19 mouse cellular contexts compared by ENCODE assay signal in genomic region chr8:92741836-92742235, GRCm38 (mm10).
DNase-seq lines count a peak whose midpoint lies in the region; ATAC-seq and TF ChIP-seq lines count a peak whose summit lies in the region.
"Had no signal": no experiment of that assay in that cellular context is flagged by ENCODE, and none has a peak within 500 bp of the region (broad histone marks: within the 10 kb centered on the region; RNA-seq: fewer than 3 reads in every experiment).

No protein-coding gene starts in this region.

- H3K9ac ChIP-seq in forebrain, embryonic 12.5 days = no peak overlapping the region
- H3K9ac ChIP-seq in midbrain, embryonic 12.5 days (replicated peaks) = no peak overlapping the region
- no peak overlapping the region for H3K9ac ChIP-seq in midbrain, postnatal 0 days (replicated peaks; ENCODE audit: low read length, poor library complexity, severe bottlenecking)
- H3K9ac ChIP-seq: embryonic facial prominence, embryonic 15.5 days; heart, embryonic 15.5 days; hindbrain, embryonic 13.5 days; intestine, embryonic 15.5 days had no signal

- peaks cover 65% of the 10 kb centered on the region for H3K27me3 ChIP-seq in forebrain, embryonic 10.5 days (ENCODE audit: poor library complexity, severe bottlenecking)
- peaks cover 44% of the 10 kb centered on the region for H3K27me3 ChIP-seq in forebrain, embryonic 12.5 days
- H3K27me3 ChIP-seq in heart, embryonic 10.5 days (ENCODE audit: insufficient read depth, poor library complexity, severe bottlenecking) = peaks cover 29% of the 10 kb centered on the region
- H3K27me3 ChIP-seq in midbrain, embryonic 12.5 days = peaks cover 36% of the 10 kb centered on the region
- peaks cover 5% of the 10 kb centered on the region; the same call in 1 of the 2 replicates for H3K27me3 ChIP-seq in midbrain, postnatal 0 days (ENCODE audit: insufficient read depth, low read length)
- H3K27me3 ChIP-seq: embryonic facial prominence, embryonic 15.5 days; heart, embryonic 15.5 days; intestine, embryonic 15.5 days had no signal

- H3K4me3 ChIP-seq in forebrain, embryonic 10.5 days = no peak overlapping the region
- no peak overlapping the region for H3K4me3 ChIP-seq in forebrain, embryonic 12.5 days (replicated peaks)
- H3K4me3 ChIP-seq in heart, embryonic 10.5 days = no peak overlapping the region
- H3K4me3 ChIP-seq in midbrain, embryonic 12.5 days = no peak overlapping the region
- no peak overlapping the region for H3K4me3 ChIP-seq in midbrain, postnatal 0 days (ENCODE audit: low read depth, low read length)
- H3K4me3 ChIP-seq: embryonic facial prominence, embryonic 15.5 days; erythroblast, embryonic 14.5 days; heart, embryonic 15.5 days; hindbrain, embryonic 13.5 days; intestine, embryonic 15.5 days had no signal

- no peaks in the 10 kb centered on the region for H3K9me3 ChIP-seq in forebrain, embryonic 10.5 days
- no peaks in the 10 kb centered on the region for H3K9me3 ChIP-seq in forebrain, embryonic 12.5 days
- no peaks in the 10 kb centered on the region for H3K9me3 ChIP-seq in heart, embryonic 10.5 days
- H3K9me3 ChIP-seq in midbrain, embryonic 12.5 days = no peaks in the 10 kb centered on the region
- H3K9me3 ChIP-seq in midbrain, postnatal 0 days (ENCODE audit: low read length) = no peaks in the 10 kb centered on the region
- H3K9me3 ChIP-seq: embryonic facial prominence, embryonic 15.5 days; heart, embryonic 15.5 days; hindbrain, embryonic 13.5 days; intestine, embryonic 15.5 days had no signal

- H3K27ac ChIP-seq in forebrain, embryonic 10.5 days = peak overlapping the region; percentile 56; the same call in 1 of the 2 replicates
- H3K27ac ChIP-seq in forebrain, embryonic 12.5 days = no peak overlapping the region
- no peak overlapping the region for H3K27ac ChIP-seq in heart, embryonic 10.5 days
- H3K27ac ChIP-seq in midbrain, embryonic 12.5 days (replicated peaks) = peak overlapping the region; percentile 66; the same call in 1 of the 2 replicates
- no peak overlapping the region for H3K27ac ChIP-seq in midbrain, postnatal 0 days (ENCODE audit: low read depth, low read length)
- H3K27ac ChIP-seq: embryonic facial prominence, embryonic 15.5 days; heart, embryonic 15.5 days; hindbrain, embryonic 13.5 days; intestine, embryonic 15.5 days had no signal

- no peak overlapping the region for H3K4me2 ChIP-seq in forebrain, embryonic 12.5 days
- no peak overlapping the region for H3K4me2 ChIP-seq in midbrain, embryonic 12.5 days (replicated peaks)
- no peak overlapping the region for H3K4me2 ChIP-seq in midbrain, postnatal 0 days (ENCODE audit: low read depth, low read length, poor library complexity, severe bottlenecking)
- H3K4me2 ChIP-seq: embryonic facial prominence, embryonic 15.5 days; heart, embryonic 15.5 days; hindbrain, embryonic 13.5 days; intestine, embryonic 15.5 days had no signal

- no peak for DNase-seq in forebrain, embryonic 10.5 days (ENCODE audit: extremely low spot score, low spot score)
- DNase-seq in heart, postnatal 14 days = peak; percentile 28 to 36
- no peak for DNase-seq in heart, embryonic 10.5 days (ENCODE audit: low spot score)
- no peak for DNase-seq in midbrain, postnatal 0 days (ENCODE audit: low spot score)
- DNase-seq: adrenal gland, adult 2 months; adrenal gland, postnatal 25 days; cerebellum, adult 8-10 months; embryo, embryonic 11 days; gastrocnemius, postnatal 10 days; heart, postnatal 4 days; kidney, adult 18-20 months had no signal

- intact Hi-C loops in heart, postnatal 14 days (cut with DNase I) = no loop called here

- 86% methylated on average over 3 of the region's 3 CpGs for WGBS in forebrain, embryonic 10.5 days
- WGBS in forebrain, embryonic 12.5 days = 92% methylated on average over 3 of the region's 3 CpGs
- 80% methylated on average over 3 of the region's 3 CpGs for WGBS in heart, embryonic 10.5 days
- whole genome bisulfite sequencing in midbrain, embryonic 12.5 days = 88% methylated on average over 3 of the region's 3 CpGs
- WGBS in midbrain, postnatal 0 days = 86% methylated on average over 3 of the region's 3 CpGs

- peaks cover 60% of the 10 kb centered on the region for H3K4me1 ChIP-seq in forebrain, embryonic 10.5 days
- peaks cover 44% of the 10 kb centered on the region for H3K4me1 ChIP-seq in forebrain, embryonic 12.5 days
- peaks cover 15% of the 10 kb centered on the region; the same call in 1 of the 2 replicates for H3K4me1 ChIP-seq in heart, embryonic 10.5 days
- peaks cover 42% of the 10 kb centered on the region for H3K4me1 ChIP-seq in midbrain, embryonic 12.5 days
- peaks cover 7% of the 10 kb centered on the region; the same call in 1 of the 2 replicates for H3K4me1 ChIP-seq in midbrain, postnatal 0 days (ENCODE audit: insufficient read depth, low read length)
- H3K4me1 ChIP-seq: embryonic facial prominence, embryonic 15.5 days; intestine, embryonic 15.5 days had no signal

- no peaks in the 10 kb centered on the region for H3K36me3 ChIP-seq in forebrain, embryonic 10.5 days (replicated peaks)
- H3K36me3 ChIP-seq in forebrain, embryonic 12.5 days (replicated peaks) = no peaks in the 10 kb centered on the region
- no peaks in the 10 kb centered on the region for H3K36me3 ChIP-seq in heart, embryonic 10.5 days
- H3K36me3 ChIP-seq in midbrain, embryonic 12.5 days = no peaks in the 10 kb centered on the region
- H3K36me3 ChIP-seq in midbrain, postnatal 0 days (ENCODE audit: insufficient read depth, low read length) = no peaks in the 10 kb centered on the region
- H3K36me3 ChIP-seq: embryonic facial prominence, embryonic 15.5 days; heart, embryonic 15.5 days; hindbrain, embryonic 13.5 days; intestine, embryonic 15.5 days had no signal

- no peak for TF ChIP-seq CTCF in midbrain, postnatal 0 days (IDR thresholded peaks at IDR 0.05)

- ATAC-seq in forebrain, embryonic 12.5 days (ENCODE audit: low FRiP score) = no peak
- no peak for ATAC-seq in midbrain, embryonic 12.5 days (ENCODE audit: low FRiP score, low read depth)
- ATAC-seq in midbrain, postnatal 0 days (ENCODE audit: low FRiP score) = no peak
- ATAC-seq: forebrain, embryonic 16.5 days; intestine, embryonic 15.5 days had no signal

Comparison
In these comparisons a context has a peak if more than half of its experiments do, and no peak if none do; other contexts are left out.
1. DNase-seq: peak in heart, postnatal 14 days (2 of 2); none in forebrain, embryonic 10.5 days (single experiment), heart, embryonic 10.5 days (single experiment) and midbrain, postnatal 0 days (single experiment).
2. H3K27ac ChIP-seq: peak in forebrain, embryonic 10.5 days (single experiment) and midbrain, embryonic 12.5 days (single experiment); none in forebrain, embryonic 12.5 days (single experiment), heart, embryonic 10.5 days (single experiment) and midbrain, postnatal 0 days (single experiment).